Mouse (Mus musculus): ENCODE measurements at regions not wholly inside any gene's neighbourhood (a gene's known extent, or its start where the extent isn't known, plus 50 kb on each side); places are given as distances from the start of the nearest gene placed in this dataset.

GRCm38 (mm10) chr9:46433716-46434115 is 113.9 kb upstream of the 4931429L15Rik start:
- TF ChIP-seq CTCF (IDR thresholded peaks at IDR 0.05; ENCODE audit: borderline replicate concordance, control insufficient read depth, extremely low read depth, insufficient read depth, low read length, poor library complexity): no peak
- no peak for TF ChIP-seq POLR2A (IDR thresholded peaks at IDR 0.05; ENCODE audit: control insufficient read depth, extremely low read depth, insufficient read depth, low read length, poor library complexity)

All from thymus, adult 2 months (tissue).